Mouse (Mus musculus) olfactory bulb, adult 2 months (tissue): Measurements from ENCODE around the gene Pld1.

Source experiments
- CTCF ChIP-seq: fragments of 200-500 bp; IDR thresholded peaks from 2 replicates; pipeline ENCODE4 v1.5.1; 2012; ENCODE audit warnings: low read depth, mild to moderate bottlenecking, low read length, moderate library complexity; ENCODE audit not compliant: insufficient read depth
- POLR2A ChIP-seq: fragments of 200-500 bp; IDR thresholded peaks from 2 replicates; pipeline ENCODE4 v1.6.1; 2012; ENCODE audit warnings: mild to moderate bottlenecking, low read depth, low read length, moderate library complexity; ENCODE audit not compliant: insufficient read depth

DNA sequence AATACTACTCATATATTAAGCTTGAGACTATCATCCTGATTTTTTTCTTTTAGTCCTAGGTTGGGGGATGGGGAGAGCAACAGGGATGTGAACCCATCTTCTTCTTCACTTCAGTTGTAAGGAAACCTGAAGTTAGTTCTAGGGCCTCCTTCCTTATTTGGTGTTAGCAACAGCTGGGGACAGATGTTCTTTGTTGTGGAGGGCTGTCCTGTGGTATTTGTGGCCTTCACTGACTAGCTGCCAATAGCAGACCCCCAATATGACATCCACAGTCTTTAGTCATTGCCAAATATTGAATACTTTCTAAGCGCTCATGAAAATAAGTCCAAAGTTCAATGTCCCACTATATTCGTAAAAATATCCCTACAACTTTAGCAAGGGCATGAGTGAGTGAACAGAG, 111.0 kb downstream of the Pld1 start:
- no peak for TF ChIP-seq CTCF
- no peak for TF ChIP-seq POLR2A
